ENCODE assay signal across 10 mouse cellular contexts in the genomic region with DNA sequence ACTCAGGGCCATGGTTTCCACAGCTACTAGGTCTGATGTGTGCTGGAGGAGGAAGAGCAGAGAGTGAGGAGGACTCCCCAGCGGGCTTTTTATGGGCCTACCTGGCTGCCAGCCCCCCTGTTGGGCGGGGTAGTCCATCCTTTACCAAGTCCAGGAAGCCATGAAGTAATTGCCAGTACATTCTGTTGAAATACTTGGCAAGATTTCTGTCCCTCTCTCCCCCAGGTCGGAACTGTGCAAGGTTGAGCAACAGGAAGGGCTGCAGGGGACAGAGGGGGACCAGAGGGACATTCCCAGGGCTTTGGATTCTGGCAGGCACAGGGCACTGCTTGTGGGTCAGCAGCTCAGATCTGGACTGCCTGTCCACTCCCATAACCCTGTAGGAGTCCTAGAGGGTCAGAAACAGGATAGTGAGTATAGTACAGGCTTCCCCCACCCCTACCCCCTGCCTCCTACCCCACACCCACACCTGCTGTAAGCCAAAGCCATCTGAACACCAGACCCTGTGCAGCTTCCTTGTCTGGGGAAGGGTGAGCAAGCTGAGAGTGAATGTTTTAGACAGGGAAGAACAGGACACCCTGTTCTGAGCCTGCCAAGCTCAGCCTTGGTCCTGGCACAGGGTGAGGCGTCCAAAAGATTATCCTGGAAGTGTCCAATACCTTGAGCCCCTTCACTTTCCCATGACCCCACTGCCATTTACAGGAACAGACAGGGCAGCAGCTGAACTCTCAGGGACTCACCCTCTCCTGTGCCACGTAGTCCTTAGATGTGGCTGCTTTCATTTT. TPM values are rescaled to one million over a fixed set of nuclear protein-coding genes. Genes with fewer than 3 reads are reported as not detected.
DNase-seq lines count a peak whose midpoint lies in the region; ATAC-seq lines count a peak whose summit lies in the region.
"Had no signal": no experiment of that assay in that cellular context is flagged by ENCODE, and none has a peak within 500 bp of the region (broad histone marks: within the 10 kb centered on the region; RNA-seq: fewer than 3 reads in every experiment).

A gene (minus strand): TSS at position 547 of the 785 bp plus-strand sequence.

- peak; percentile 67 for ATAC-seq in granulocyte monocyte progenitor cell, adult 5-6 weeks (replicated peaks; ENCODE audit: poor library complexity, severe bottlenecking)

- peak; percentile 57 for DNase-seq in adrenal gland, postnatal 10 days
- no peak for DNase-seq in adrenal gland, postnatal 25 days
- DNase-seq in 416B (ENCODE audit: low read depth): peak; percentile 63
- peak; percentile 38 for DNase-seq in lung, postnatal 10 days
- DNase-seq in layer of hippocampus, postnatal 10 days (ENCODE audit: low spot score in 2 of 2): no peak
- DNase-seq in ovary, postnatal 14 days (ENCODE audit: low spot score): no peak
- no peak for DNase-seq in retina, postnatal 1 day
- DNase-seq: heart, postnatal 36 days; kidney, adult 11 months had no signal

RNA-seq across cellular contexts. Expression of the gene that starts here (rescaled TPM):
- total RNA-seq in adrenal gland, postnatal 10 days (2021): 10 to 100 TPM; 12.0 to 21.8 TPM
- total RNA-seq in adrenal gland, postnatal 25 days (2021): 1.0 and 1.5 TPM in 2 replicates
- 24.8 and 50.9 TPM in 2 replicates for total RNA-seq in granulocyte monocyte progenitor cell, adult 5-6 weeks (2014; fragmentation: Nextera tagmentation)
- total RNA-seq in granulocyte monocyte progenitor cell, adult 5-6 weeks (2017): 51.1 and 62.2 TPM in 2 replicates
- 1 to 10 TPM; 2.4 to 2.9 TPM for total RNA-seq in layer of hippocampus, postnatal 10 days (2021)

Comparison
In these comparisons a context has a peak if more than half of its experiments do, and no peak if none do; other contexts are left out.
1. DNase-seq: peak in adrenal gland, postnatal 10 days (single experiment), 416B (single experiment) and lung, postnatal 10 days (single experiment); none in adrenal gland, postnatal 25 days (single experiment), layer of hippocampus, postnatal 10 days (0 of 2), ovary, postnatal 14 days (single experiment) and retina, postnatal 1 day (single experiment).